Mouse (Mus musculus) lung, embryonic 14.5 days (tissue): ENCODE measurements around the gene Plekha4. TPM values are rescaled to one million over a fixed set of nuclear protein-coding genes. Genes with fewer than 3 reads are reported as not detected.
A peak's percentile ranks its signal among the peaks of the same experiment; 100 is the strongest.

Experiments used
- ATAC-seq: fragments of 200-750 bp; cut with Nextera tagmentation; 2 replicates; pipeline ENCODE4 v1.8.0; 2017; ENCODE audit warnings: mild to moderate bottlenecking, moderate TSS enrichment, moderate library complexity; ENCODE audit not compliant: insufficient read depth
- DNase-seq: peaks from one replicate; pipeline ENCODE4 v3.0.0-alpha.2; 2015
- H3K27ac ChIP-seq: fragments of 300-500 bp; sonication (generic); 2 replicates; pipeline ENCODE4 v1.5.1; 2014; ENCODE audit warnings: low read depth, mild to moderate bottlenecking, moderate library complexity
- H3K27me3 ChIP-seq: fragments of 300-500 bp; sonication (generic); 2 replicates; pipeline ENCODE4 v1.6.1; 2014; ENCODE audit warnings: low read length, control low read depth; ENCODE audit not compliant: insufficient read depth
- H3K36me3 ChIP-seq: fragments of 300-500 bp; sonication (generic); 2 replicates; pipeline ENCODE4 v1.6.1; 2014; ENCODE audit warnings: control low read depth; ENCODE audit not compliant: insufficient read depth
- H3K4me1 ChIP-seq: fragments of 300-500 bp; sonication (generic); 2 replicates; pipeline ENCODE4 v1.6.1; 2014; ENCODE audit warnings: antibody characterized with exemption, control low read depth; ENCODE audit not compliant: insufficient read depth
- H3K4me2 ChIP-seq: fragments of 300-500 bp; sonication (generic); 2 replicates; pipeline ENCODE4 v1.6.1; 2014; ENCODE audit warnings: mild to moderate bottlenecking
- H3K4me3 ChIP-seq: fragments of 300-500 bp; sonication (generic); 2 replicates; pipeline ENCODE4 v1.5.1; 2014; ENCODE audit warnings: low read depth, low read length
- H3K9ac ChIP-seq: fragments of 300-500 bp; sonication (generic); 2 replicates; pipeline ENCODE4 v1.6.1; 2014
- H3K9me3 ChIP-seq: fragments of 300-500 bp; sonication (generic); 2 replicates; pipeline ENCODE4 v1.6.1; 2016; ENCODE audit warnings: low read depth, low read length, control low read depth
- CTCF ChIP-seq: IDR thresholded peaks from 2 replicates; pipeline ENCODE4 v1.5.1; 2016; ENCODE audit warnings: antibody characterized with exemption, low read depth
- WGBS: fragments of 180-500 bp; shearing (Covaris S2); extraction: QIAGEN DNeasy Blood & Tissue Kit; methylation state at CpG from one replicate; pipeline ENCODE4 v1.1.7; 2014; 5-methylcytosine and 5-hydroxymethylcytosine counted together
- polyA plus RNA-seq: library from polyadenylated mRNA; unstranded; fragments of >200 nt; fragmentation: Nextera tagmentation; extraction: Ambion mirVana; gene quantifications from 2 replicates; pipeline ENCODE4 v1.2.1, GENCODE M21; 2014

Plekha4 gene
- polyA plus RNA-seq, 1 experiment from 2014 or later = 1.9 TPM

DNA sequence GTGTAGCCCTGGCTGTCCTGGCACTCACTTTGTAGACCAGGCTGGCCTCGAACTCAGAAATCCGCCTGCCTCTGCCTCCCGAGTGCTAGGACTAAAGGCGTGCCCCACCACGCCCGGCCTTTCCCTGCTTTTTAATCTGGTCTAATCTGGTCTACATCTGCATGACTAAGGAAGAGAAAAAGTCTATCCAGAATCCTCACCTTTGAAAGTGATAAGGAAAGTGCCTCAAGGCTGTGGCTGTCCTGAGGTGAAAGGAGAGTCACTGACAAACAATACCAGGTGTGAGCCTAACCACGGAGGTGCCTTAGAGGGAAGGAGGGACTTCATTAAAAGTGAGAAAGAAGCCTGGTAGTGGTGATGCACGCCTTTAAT lies 25.4 kb downstream of the Plekha4 start:
- no peak overlapping the region for H3K4me3 ChIP-seq
- no peak overlapping the region for H3K27ac ChIP-seq
- H3K27me3 ChIP-seq = no peaks in the 10 kb centered on the region
- DNase-seq = no peak
- no peak overlapping the region for H3K4me2 ChIP-seq
- no peaks in the 10 kb centered on the region for H3K36me3 ChIP-seq
- WGBS = 75% methylated on average over 8 of the region's 8 CpGs
- no peak overlapping the region for H3K9ac ChIP-seq
- no peak for ATAC-seq
- H3K9me3 ChIP-seq = no peaks in the 10 kb centered on the region
- H3K4me1 ChIP-seq = no peaks in the 10 kb centered on the region
- TF ChIP-seq CTCF = no peak

DNA sequence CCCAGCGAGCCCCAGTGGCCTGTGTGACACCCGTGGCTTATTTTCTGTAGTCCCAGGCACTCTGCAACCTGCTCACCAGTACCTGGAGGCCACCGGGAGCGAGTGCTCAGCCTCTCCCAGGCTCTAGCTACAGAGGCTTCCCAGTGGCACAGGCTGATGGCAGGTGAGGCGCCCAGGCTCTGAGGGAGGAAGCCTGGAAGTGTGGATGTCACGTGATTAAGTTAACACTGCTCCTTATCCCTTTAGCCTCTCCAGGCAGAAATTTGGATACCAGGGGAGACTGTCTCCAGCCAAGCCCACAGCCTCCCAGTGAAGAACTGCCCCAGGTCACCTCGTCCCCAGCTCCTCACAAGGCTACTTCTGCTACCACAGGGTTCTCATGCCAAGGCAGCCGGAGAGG lies 27.4 kb downstream of the Plekha4 start:
- Histone ChIP-seq H3K9ac (no peak overlapping the region), H3K4me2 (no peak overlapping the region), H3K4me3 (no peak overlapping the region), H3K27ac (no peak overlapping the region), H3K27me3 (no peaks in the 10 kb centered on the region), H3K9me3 (no peaks in the 10 kb centered on the region), H3K4me1 (peaks cover 1% of the 10 kb centered on the region; the same call in 1 of the 2 replicates), H3K36me3 (no peaks in the 10 kb centered on the region)
- no peak for TF ChIP-seq CTCF
- DNase-seq = no peak
- no peak for ATAC-seq
- WGBS = 49% methylated on average over 8 of the region's 8 CpGs

DNA sequence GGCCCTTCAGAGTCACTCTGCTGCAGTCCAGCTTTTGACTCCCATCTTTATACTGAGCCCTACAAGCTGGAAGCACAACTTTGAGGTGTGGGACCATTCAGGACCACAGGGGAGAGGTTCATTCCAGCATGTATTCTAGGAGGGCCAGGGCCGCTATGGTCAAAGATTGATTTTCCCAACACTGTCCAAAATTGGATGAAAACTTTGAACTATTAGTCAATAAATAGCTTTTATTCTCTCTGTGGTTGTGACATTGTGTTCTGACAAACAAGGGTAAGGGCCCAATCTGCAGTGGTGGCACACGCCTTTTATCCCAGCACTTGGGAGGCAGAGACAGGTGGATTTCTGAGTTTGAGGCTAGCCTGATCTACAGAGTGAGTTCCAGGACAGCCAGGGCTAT lies 27.9 kb downstream of the Plekha4 start:
- no peak overlapping the region for H3K27ac ChIP-seq
- H3K9ac ChIP-seq = no peak overlapping the region
- H3K4me1 ChIP-seq = peaks cover 5% of the 10 kb centered on the region; the same call in 1 of the 2 replicates
- WGBS = 87% methylated on average over 2 of the region's 2 CpGs
- no peaks in the 10 kb centered on the region for H3K27me3 ChIP-seq
- H3K4me2 ChIP-seq = no peak overlapping the region
- H3K36me3 ChIP-seq = no peaks in the 10 kb centered on the region
- H3K4me3 ChIP-seq = no peak overlapping the region
- no peak for DNase-seq
- TF ChIP-seq CTCF = no peak
- no peak for ATAC-seq
- no peaks in the 10 kb centered on the region for H3K9me3 ChIP-seq

DNA sequence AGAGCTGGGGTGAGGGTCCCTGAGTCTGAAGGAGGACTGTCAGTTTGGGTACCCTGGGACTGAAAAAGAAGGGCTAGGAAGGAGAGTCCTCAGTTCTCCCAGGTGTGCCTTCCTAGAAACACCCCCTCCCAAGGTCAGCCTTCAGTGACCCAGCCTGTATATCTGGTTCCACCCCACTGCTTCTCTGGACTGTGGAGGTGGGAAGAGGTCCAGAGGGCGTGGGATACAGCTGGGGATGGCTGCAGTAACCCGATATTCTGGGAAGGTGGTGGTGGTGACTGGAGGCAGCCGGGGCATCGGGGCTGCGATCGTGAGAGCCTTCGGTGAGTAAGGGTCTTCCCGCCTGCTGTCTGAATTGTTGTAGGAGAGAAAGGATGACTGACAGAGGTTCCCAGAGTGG lies 28.6 kb downstream of the Plekha4 start, which contains the start of gene Hsd17b14:
Gene Hsd17b14 (plus strand): TSS at position 150 of the 400 bp plus-strand sequence.
- Histone ChIP-seq H3K4me3 (no peak within 1 kb of the TSS), H3K4me1 (peaks cover 5% of the 10 kb centered on the region; the same call in 1 of the 2 replicates), H3K36me3 (no peaks in the 10 kb centered on the region), H3K4me2 (no peak within 1 kb of the TSS), H3K27ac (no peak within 1 kb of the TSS), H3K9me3 (no peaks in the 10 kb centered on the region), H3K27me3 (no peaks in the 10 kb centered on the region), H3K9ac (no peak within 1 kb of the TSS)
- 15% methylated on average over 8 of the region's 8 CpGs for WGBS
- ATAC-seq (no peak), DNase-seq (no peak)
- no peak for TF ChIP-seq CTCF

DNA sequence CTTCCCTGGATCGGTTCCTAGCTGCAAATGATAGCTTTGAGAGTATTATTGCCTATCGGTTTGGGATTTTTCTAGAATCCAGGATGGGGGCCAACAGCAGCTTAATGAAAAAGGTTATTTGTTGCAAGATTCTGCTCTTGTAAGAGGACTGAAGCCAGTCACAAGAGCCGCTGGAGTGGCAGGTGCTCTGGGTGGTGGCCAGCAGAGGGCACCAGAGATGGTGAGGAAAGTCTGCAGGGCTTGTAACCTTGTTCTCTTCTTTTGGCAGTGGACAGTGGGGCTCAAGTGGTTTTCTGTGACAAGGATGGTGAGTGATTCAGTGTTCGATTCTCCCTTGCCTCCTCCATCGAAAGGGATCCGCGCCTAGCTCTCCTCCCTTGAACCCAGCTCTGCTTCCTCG lies 29.7 kb downstream of the Plekha4 start:
- Histone ChIP-seq H3K27me3 (no peaks in the 10 kb centered on the region), H3K9ac (no peak overlapping the region), H3K36me3 (no peaks in the 10 kb centered on the region), H3K4me3 (no peak overlapping the region), H3K4me1 (peaks cover 5% of the 10 kb centered on the region; the same call in 1 of the 2 replicates), H3K9me3 (no peaks in the 10 kb centered on the region), H3K27ac (no peak overlapping the region), H3K4me2 (no peak overlapping the region)
- WGBS = 22% methylated on average over 8 of the region's 8 CpGs
- peak; percentile 86 for DNase-seq
- peak; percentile 89 for TF ChIP-seq CTCF
- no peak for ATAC-seq

DNA sequence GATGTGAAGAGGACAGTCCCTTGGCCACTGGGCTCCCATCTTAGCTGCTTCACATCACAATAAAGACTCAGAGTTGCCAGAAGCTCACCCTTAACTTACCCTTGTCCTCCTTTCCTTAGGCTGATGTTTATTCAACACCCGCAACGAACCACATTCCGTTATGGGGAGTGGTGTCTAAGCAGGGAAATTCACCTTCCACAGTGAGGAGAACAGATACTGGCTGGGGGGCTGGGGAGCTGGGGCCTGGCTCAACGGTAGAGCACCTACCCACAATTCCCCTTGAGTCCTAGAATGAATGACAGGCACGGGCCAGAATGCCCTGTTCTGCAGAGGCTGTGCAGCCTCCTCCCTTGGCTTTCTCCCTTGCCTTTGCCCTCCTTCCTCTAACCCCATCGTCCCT lies 32.8 kb downstream of the Plekha4 start:
- no peaks in the 10 kb centered on the region for H3K36me3 ChIP-seq
- H3K4me1 ChIP-seq = peaks cover 11% of the 10 kb centered on the region; the same call in 1 of the 2 replicates
- H3K9ac ChIP-seq = no peak overlapping the region
- H3K27me3 ChIP-seq = no peaks in the 10 kb centered on the region
- WGBS = 32% methylated on average over 6 of the region's 6 CpGs
- no peak for DNase-seq
- H3K4me2 ChIP-seq = no peak overlapping the region
- no peak for TF ChIP-seq CTCF
- no peak overlapping the region for H3K4me3 ChIP-seq
- H3K27ac ChIP-seq = no peak overlapping the region
- ATAC-seq = no peak
- no peaks in the 10 kb centered on the region for H3K9me3 ChIP-seq

DNA sequence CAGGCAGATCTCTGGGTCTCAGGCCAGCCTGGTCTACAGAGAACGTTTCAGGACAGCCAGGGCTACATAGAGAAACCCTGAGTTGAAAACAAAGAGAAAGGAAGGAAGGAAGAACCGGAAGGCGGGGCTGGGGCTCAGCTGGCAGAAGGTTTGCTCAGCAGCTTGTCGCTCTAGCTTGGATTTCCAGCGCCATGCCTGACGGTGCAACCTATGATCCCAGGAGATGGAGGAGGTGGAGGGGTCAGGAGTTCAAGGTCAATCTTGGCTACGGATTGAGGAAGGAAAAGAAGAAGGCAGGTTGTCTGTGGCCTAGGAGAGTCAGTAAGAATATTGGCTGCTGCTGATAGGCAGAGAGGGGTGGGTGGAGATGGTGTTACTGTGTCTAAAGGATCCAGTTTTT lies 34.1 kb downstream of the Plekha4 start:
- 76% methylated on average over 7 of the region's 7 CpGs for WGBS
- H3K4me1 ChIP-seq = peaks cover 11% of the 10 kb centered on the region; the same call in 1 of the 2 replicates
- no peaks in the 10 kb centered on the region for H3K9me3 ChIP-seq

More for the DNA sequence above, 34.1 kb downstream of the Plekha4 start:
- Histone ChIP-seq H3K36me3 (no peaks in the 10 kb centered on the region), H3K9ac (no peak overlapping the region), H3K4me2 (no peak overlapping the region), H3K4me3 (no peak overlapping the region), H3K27ac (no peak overlapping the region), H3K27me3 (no peaks in the 10 kb centered on the region)
- ATAC-seq = no peak
- no peak for TF ChIP-seq CTCF
- no peak for DNase-seq
